ENCODE assay signal across 8 mouse cellular contexts in genomic region chr2:166084964-166085363, GRCm38 (mm10).
DNase-seq lines count a peak whose midpoint lies in the region.
"Not testable (repeated sequence)": the region's sequence is repeated elsewhere in the genome, so short reads cannot be mapped to it uniquely, and the experiment has no call there.

No protein-coding gene starts in this region.

- not testable (repeated sequence) for H3K9me3 ChIP-seq in hindbrain, embryonic 10.5 days

- peaks cover 25% of the 10 kb centered on the region for H3K4me1 ChIP-seq in hindbrain, embryonic 10.5 days (replicated peaks)

- 33% methylated on average over 6 of the region's 6 CpGs for WGBS in hindbrain, embryonic 10.5 days

- H3K27me3 ChIP-seq in hindbrain, embryonic 10.5 days (ENCODE audit: insufficient read depth, poor library complexity, severe bottlenecking), result not testable (repeated sequence)

- not testable (repeated sequence) for H3K4me3 ChIP-seq in hindbrain, embryonic 10.5 days

- H3K36me3 ChIP-seq in hindbrain, embryonic 10.5 days, result peaks cover 84% of the 10 kb centered on the region

- H3K27ac ChIP-seq in hindbrain, embryonic 10.5 days, result not testable (repeated sequence)

- DNase-seq in R1 (ENCODE audit: low read depth, low spot score), result peak; percentile 79
- peak; percentile 23 for DNase-seq in cerebellum, adult 9-10 months
- peak; percentile 56 for DNase-seq in forelimb bud, embryonic 11.5 days (ENCODE audit: low read depth, low spot score)
- DNase-seq in hindbrain, embryonic 10.5 days (ENCODE audit: low spot score), result peak; percentile 67
- DNase-seq in layer of hippocampus, postnatal 36 days, result peak; percentile 55 to 63
- DNase-seq in lung, postnatal 25 days (ENCODE audit: low spot score), result peak; percentile 48
- peak; percentile 51 for DNase-seq in right cerebral cortex, adult 18-20 months
- DNase-seq in urinary bladder, postnatal 36 days (ENCODE audit: low spot score in 2 of 2), result peak; percentile 38 to 53

Comparison
In these comparisons a context has a peak if more than half of its experiments do, and no peak if none do; other contexts are left out.
1. DNase-seq: peak in every context shown above with its lines; median percentile 79 in R1; 67 in hindbrain, embryonic 10.5 days; 59 in layer of hippocampus, postnatal 36 days; 56 in forelimb bud, embryonic 11.5 days; 51 in right cerebral cortex, adult 18-20 months; 48 in lung, postnatal 25 days; 46 in urinary bladder, postnatal 36 days; 23 in cerebellum, adult 9-10 months.